Mouse (Mus musculus): ENCODE results near the gene Esp8. TPM values are rescaled to one million over a fixed set of nuclear protein-coding genes. Genes with fewer than 3 reads are reported as not detected.
"Not testable (repeated sequence)": the region's sequence is repeated elsewhere in the genome, so short reads cannot be mapped to it uniquely, and the experiment has no call there.

Gene Esp8
- not detected in 2 replicates for polyA plus RNA-seq (2015; fragmentation: Nextera tagmentation; extraction: Ambion mirVana)

DNA sequence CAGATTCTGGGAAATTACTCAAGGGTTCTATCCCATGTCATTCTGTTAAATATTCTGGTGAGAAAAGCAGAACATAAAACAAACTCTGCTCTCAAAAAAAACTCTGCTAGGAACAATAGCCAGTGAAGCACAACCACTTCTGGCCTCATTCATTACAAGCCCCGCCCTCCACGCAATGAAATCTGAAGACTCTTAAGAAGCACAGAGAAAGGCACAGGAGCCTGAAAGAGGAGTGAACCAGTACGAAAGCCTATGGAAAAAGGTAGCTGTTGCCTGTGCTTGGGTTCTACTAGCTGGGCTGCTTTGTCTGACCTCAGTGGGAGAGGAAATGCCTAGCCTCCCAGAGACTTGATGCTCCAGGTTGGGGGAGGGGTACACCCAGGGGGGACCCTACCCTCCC, at the start of gene Esp8:
Gene Esp8 (plus strand): TSS at position 205 of the 400 bp plus-strand sequence.
- no peaks in the 10 kb centered on the region for H3K36me3 ChIP-seq (ENCODE audit: insufficient read depth, low read length)
- no peak within 1 kb of the TSS for H3K27ac ChIP-seq (ENCODE audit: low read length)
- no peak within 1 kb of the TSS for H3K4me2 ChIP-seq (replicated peaks; ENCODE audit: low read depth, low read length)
- no peaks in the 10 kb centered on the region for H3K9me3 ChIP-seq (ENCODE audit: low read length)
- DNase-seq (ENCODE audit: low spot score) (peak; percentile 11), ATAC-seq (no peak)
- no peak within 1 kb of the TSS for H3K4me3 ChIP-seq (ENCODE audit: low read depth, low read length)
- WGBS, result 35% methylated on average over 3 of the region's 3 CpGs
- no peak for TF ChIP-seq EP300 (IDR thresholded peaks at IDR 0.05)
- no peak for TF ChIP-seq CTCF (IDR thresholded peaks at IDR 0.05)
- no peaks in the 10 kb centered on the region for H3K4me1 ChIP-seq (ENCODE audit: insufficient read depth, low read depth, low read length)
- H3K27me3 ChIP-seq (replicated peaks; ENCODE audit: insufficient read depth, low read length), result no peaks in the 10 kb centered on the region
- no peak within 1 kb of the TSS for H3K9ac ChIP-seq (replicated peaks; ENCODE audit: low read depth)

DNA sequence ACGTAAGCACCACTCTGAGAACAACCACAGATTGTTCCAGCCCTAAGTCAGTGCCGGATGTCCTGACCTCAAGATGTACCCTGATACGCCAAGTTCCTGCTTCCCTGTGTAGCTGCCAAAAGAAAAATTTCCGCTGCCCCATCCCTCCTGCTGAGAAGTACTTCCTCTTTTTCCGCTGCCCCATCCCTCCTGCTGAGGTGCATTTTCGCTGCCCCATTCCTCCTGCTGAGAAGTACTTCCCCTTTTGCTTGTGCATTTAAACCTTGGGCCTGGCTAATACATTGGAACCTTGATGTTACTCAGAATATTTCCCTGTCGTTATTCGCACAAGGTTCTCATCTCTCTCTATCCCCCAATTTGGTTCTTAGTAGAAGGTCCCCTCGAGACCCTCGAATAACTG, 36.3 kb upstream of the Esp8 start:
- ATAC-seq; H3K4me2 ChIP-seq (replicated peaks; ENCODE audit: low read depth, low read length); H3K9me3 ChIP-seq (ENCODE audit: low read length); H3K27ac ChIP-seq (ENCODE audit: low read length); H3K4me3 ChIP-seq (ENCODE audit: low read depth, low read length); DNase-seq (ENCODE audit: low spot score); H3K27me3 ChIP-seq (replicated peaks; ENCODE audit: insufficient read depth, low read length); H3K4me1 ChIP-seq (ENCODE audit: insufficient read depth, low read depth, low read length); H3K9ac ChIP-seq (replicated peaks; ENCODE audit: low read depth); H3K36me3 ChIP-seq (ENCODE audit: insufficient read depth, low read length): not testable (repeated sequence)
- 78% methylated on average over 10 of the region's 10 CpGs for WGBS

DNA sequence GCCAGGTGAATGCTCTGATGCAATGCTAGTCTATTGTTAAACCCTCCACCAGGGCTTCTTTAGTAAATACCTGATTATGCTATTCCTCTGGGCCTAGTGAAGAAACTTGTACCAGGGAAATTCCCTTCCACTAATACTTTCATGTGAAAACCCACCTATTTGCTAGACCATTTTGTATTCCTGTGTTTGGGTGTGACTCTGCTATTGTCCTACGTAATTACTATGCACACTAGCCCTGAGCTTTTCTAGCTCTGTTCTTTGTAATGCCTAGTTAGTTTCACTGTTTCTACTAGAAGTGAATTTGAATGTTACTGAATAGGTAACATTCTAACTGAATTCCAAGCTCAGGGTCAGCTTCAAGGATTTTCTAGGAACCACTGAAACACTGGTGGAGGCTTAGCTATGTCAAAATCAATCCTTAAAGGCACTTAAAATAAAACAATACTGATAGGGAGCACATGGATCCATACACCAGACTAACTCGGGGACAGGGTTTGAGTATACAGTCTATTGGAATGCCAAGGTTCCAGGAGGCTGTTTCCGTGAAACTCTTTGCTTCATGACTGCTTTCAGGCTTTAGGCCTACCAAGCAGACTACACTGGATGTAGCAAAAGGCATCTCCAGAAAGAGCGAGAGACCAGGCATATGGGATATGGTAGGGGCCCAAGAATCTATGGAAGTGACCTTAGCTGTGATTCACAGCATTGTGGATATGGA, 24.2 kb upstream of the Esp8 start:
- H3K9ac ChIP-seq (replicated peaks; ENCODE audit: low read depth), result not testable (repeated sequence)

DNA sequence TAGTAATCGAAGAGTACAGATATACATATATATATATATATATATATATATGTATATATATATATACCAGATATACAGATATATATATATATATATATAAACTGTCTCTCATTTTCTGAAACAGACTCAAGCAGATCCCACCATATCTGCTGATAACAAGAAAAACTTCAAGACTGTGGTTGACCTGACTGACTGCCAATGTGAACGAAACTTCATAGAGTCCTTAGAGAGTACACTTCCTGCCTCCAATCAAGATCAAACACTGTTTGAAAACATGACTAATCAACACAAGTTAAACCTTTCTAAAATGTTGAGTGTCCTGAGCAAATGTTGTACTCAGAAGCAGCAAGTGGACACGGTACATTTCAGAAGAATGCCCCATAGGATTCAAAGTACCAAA, 10.0 kb downstream of the Esp8 start:
- H3K9me3 ChIP-seq (ENCODE audit: low read length), result no peaks in the 10 kb centered on the region
- no peak overlapping the region for H3K9ac ChIP-seq (replicated peaks; ENCODE audit: low read depth)
- 57% methylated on average over 3 of the region's 3 CpGs for WGBS
- no peak overlapping the region for H3K4me2 ChIP-seq (replicated peaks; ENCODE audit: low read depth, low read length)
- DNase-seq (ENCODE audit: low spot score) (peak; percentile 18), ATAC-seq (no peak)
- H3K36me3 ChIP-seq (ENCODE audit: insufficient read depth, low read length), result no peaks in the 10 kb centered on the region
- TF ChIP-seq CTCF (IDR thresholded peaks at IDR 0.05) (no peak), EP300 (IDR thresholded peaks at IDR 0.05) (no peak)
- no peaks in the 10 kb centered on the region for H3K4me1 ChIP-seq (ENCODE audit: insufficient read depth, low read depth, low read length)
- H3K27me3 ChIP-seq (replicated peaks; ENCODE audit: insufficient read depth, low read length), result no peaks in the 10 kb centered on the region
- H3K27ac ChIP-seq (ENCODE audit: low read length), result no peak overlapping the region
- H3K4me3 ChIP-seq (ENCODE audit: low read depth, low read length), result no peak overlapping the region

More for the DNA sequence above, 24.2 kb upstream of the Esp8 start:
- H3K4me1 ChIP-seq (ENCODE audit: insufficient read depth, low read depth, low read length); H3K4me2 ChIP-seq (replicated peaks; ENCODE audit: low read depth, low read length); H3K27me3 ChIP-seq (replicated peaks; ENCODE audit: insufficient read depth, low read length); H3K27ac ChIP-seq (ENCODE audit: low read length); ATAC-seq; H3K4me3 ChIP-seq (ENCODE audit: low read depth, low read length); H3K36me3 ChIP-seq (ENCODE audit: insufficient read depth, low read length); DNase-seq (ENCODE audit: low spot score); H3K9me3 ChIP-seq (ENCODE audit: low read length): not testable (repeated sequence)
- WGBS, result 83% methylated on average over 4 of the region's 4 CpGs

DNA sequence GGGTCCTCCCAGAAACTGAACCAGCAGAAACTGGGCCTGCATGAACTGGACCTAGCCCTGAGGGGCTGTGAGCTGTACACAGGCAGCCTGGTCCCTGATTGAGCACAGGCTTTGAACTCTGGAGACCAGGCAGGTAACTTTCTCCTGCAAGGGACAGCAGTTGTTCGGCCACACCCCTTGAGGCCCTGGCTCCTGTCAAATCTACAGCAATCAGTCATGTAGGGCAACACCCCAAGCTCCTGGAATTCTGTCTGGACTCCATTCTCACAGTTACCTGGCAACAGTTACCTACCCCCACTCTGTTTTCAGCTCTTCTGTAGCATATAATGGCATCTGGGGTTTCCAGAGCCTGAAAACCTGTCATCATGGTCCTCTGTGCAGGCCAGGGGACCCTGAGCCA, 11.3 kb downstream of the Esp8 start:
- no peak overlapping the region for H3K4me3 ChIP-seq (ENCODE audit: low read depth, low read length)
- ATAC-seq (no peak), DNase-seq (ENCODE audit: low spot score) (no peak)
- no peak for TF ChIP-seq CTCF (IDR thresholded peaks at IDR 0.05)
- no peak for TF ChIP-seq EP300 (IDR thresholded peaks at IDR 0.05)
- no peaks in the 10 kb centered on the region for H3K4me1 ChIP-seq (ENCODE audit: insufficient read depth, low read depth, low read length)
- no peaks in the 10 kb centered on the region for H3K27me3 ChIP-seq (replicated peaks; ENCODE audit: insufficient read depth, low read length)
- H3K27ac ChIP-seq (ENCODE audit: low read length), result no peak overlapping the region
- no peak overlapping the region for H3K9ac ChIP-seq (replicated peaks; ENCODE audit: low read depth)
- H3K36me3 ChIP-seq (ENCODE audit: insufficient read depth, low read length), result no peaks in the 10 kb centered on the region
- WGBS, result 65% methylated on average over 1 of the region's 1 CpGs
- no peak overlapping the region for H3K4me2 ChIP-seq (replicated peaks; ENCODE audit: low read depth, low read length)
- H3K9me3 ChIP-seq (ENCODE audit: low read length), result no peaks in the 10 kb centered on the region

DNA sequence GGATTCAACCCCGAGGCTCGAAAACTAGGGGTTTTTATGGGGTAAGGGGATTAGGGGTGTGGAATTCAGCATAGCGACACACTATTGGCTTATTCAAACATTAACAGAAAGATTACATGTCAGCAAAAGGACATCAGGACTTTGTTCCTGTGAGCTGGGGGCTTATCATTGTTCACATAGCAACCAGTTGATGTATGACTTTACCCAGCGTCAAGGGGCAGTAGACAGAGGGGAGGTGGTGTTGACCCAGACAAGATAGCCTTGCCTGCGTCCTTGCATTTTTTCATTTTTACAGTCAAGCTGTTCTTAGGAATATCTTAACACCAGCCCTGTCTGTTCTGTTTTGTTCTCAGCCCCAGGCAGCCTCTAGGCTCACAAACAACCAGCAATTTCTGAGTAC, 27.2 kb downstream of the Esp8 start:
- not testable (repeated sequence) for H3K4me1 ChIP-seq (ENCODE audit: insufficient read depth, low read depth, low read length); H3K9me3 ChIP-seq (ENCODE audit: low read length); H3K27me3 ChIP-seq (replicated peaks; ENCODE audit: insufficient read depth, low read length); H3K4me3 ChIP-seq (ENCODE audit: low read depth, low read length); H3K4me2 ChIP-seq (replicated peaks; ENCODE audit: low read depth, low read length); ATAC-seq; H3K9ac ChIP-seq (replicated peaks; ENCODE audit: low read depth); H3K36me3 ChIP-seq (ENCODE audit: insufficient read depth, low read length); DNase-seq (ENCODE audit: low spot score); H3K27ac ChIP-seq (ENCODE audit: low read length)
- WGBS, result 21% methylated on average over 5 of the region's 5 CpGs

DNA sequence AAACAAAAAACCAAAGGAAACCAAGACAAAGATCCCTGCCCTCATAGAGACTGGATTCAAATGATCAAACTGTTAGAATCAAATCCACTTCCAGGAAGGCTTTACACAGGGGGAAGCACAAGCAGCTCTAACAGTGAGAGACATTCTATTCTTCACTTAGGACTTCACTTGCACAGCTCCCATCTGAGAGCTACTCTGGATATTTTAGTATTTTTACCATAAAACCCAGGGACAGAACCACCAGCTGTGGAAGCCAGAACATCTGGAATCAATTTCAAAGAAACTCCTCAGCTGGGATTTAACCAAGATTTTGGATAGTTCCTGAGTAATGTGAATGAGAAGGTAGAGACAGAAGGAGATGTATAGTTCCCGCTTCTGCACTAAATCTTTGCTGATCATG, 33.6 kb downstream of the Esp8 start:
- no peak overlapping the region for H3K27ac ChIP-seq (ENCODE audit: low read length)
- H3K9ac ChIP-seq (replicated peaks; ENCODE audit: low read depth), result no peak overlapping the region
- H3K27me3 ChIP-seq (replicated peaks; ENCODE audit: insufficient read depth, low read length), result no peaks in the 10 kb centered on the region
- ATAC-seq, result no peak
- no peak for TF ChIP-seq CTCF (IDR thresholded peaks at IDR 0.05)
- TF ChIP-seq EP300 (IDR thresholded peaks at IDR 0.05), result no peak
- no peak overlapping the region for H3K4me3 ChIP-seq (ENCODE audit: low read depth, low read length)
- no peaks in the 10 kb centered on the region for H3K36me3 ChIP-seq (ENCODE audit: insufficient read depth, low read length)
- H3K4me1 ChIP-seq (ENCODE audit: insufficient read depth, low read depth, low read length), result no peaks in the 10 kb centered on the region
- WGBS, result 70% methylated on average over 1 of the region's 1 CpGs
- no peak for DNase-seq (ENCODE audit: low spot score)
- H3K4me2 ChIP-seq (replicated peaks; ENCODE audit: low read depth, low read length), result no peak overlapping the region
- no peaks in the 10 kb centered on the region for H3K9me3 ChIP-seq (ENCODE audit: low read length)
